Mouse (Mus musculus) CH12.LX (cell line): ENCODE measurements at regions not wholly inside any gene's neighbourhood (a gene's known extent, or its start where the extent isn't known, plus 50 kb on each side); places are given as distances from the start of the nearest gene placed in this dataset.

Experiments
- DNase-seq: peaks from one replicate; pipeline ENCODE4 v3.0.0-alpha.2; 2013; ENCODE audit errors: extremely low read depth
- H3K27ac ChIP-seq: 2 replicates; pipeline ENCODE4 v1.5.1; 2012; ENCODE audit warnings: low read depth, mild to moderate bottlenecking, control low read depth, moderate library complexity; ENCODE audit not compliant: insufficient read depth
- H3K27me3 ChIP-seq: replicated peaks from 2 replicates; pipeline ENCODE3; 2012; ENCODE audit warnings: inconsistent platforms
- H3K36me3 ChIP-seq, 2 experiments: replicated peaks in 1 of 2; 2 replicates each; pipeline versions ENCODE3 to v1.6.1; 2012; ENCODE audit warnings: inconsistent platforms in 1 of 2, low read length in 1 of 2, mild to moderate bottlenecking in 1 of 2, mixed read lengths in 1 of 2, moderate library complexity in 1 of 2; ENCODE audit not compliant: control insufficient read depth in 1 of 2, insufficient read depth in 1 of 2
- H3K4me1 ChIP-seq, 2 experiments: 2 replicates each; pipeline ENCODE4 v1.6.1; 2012; ENCODE audit warnings: inconsistent platforms in 1 of 2, moderate library complexity in 1 of 2; ENCODE audit not compliant: insufficient read depth in 2 of 2, control insufficient read depth in 1 of 2
- H3K4me2 ChIP-seq: 2 replicates; pipeline ENCODE4 v1.6.1; 2012; ENCODE audit warnings: low read depth, mild to moderate bottlenecking, control low read depth; ENCODE audit not compliant: poor library complexity, insufficient read depth, severe bottlenecking
- H3K4me3 ChIP-seq, 3 experiments: fragments of 150-350 bp in 1 of 3; sonication (generic) in 1 of 3; replicated peaks in 1 of 3; 2 replicates each; pipeline versions ENCODE3 to v1.5.1; 2011 to 2012; ENCODE audit warnings: low read depth in 2 of 3, low read length in 2 of 3, mild to moderate bottlenecking in 2 of 3, moderate library complexity in 2 of 3, control low read depth in 1 of 3, improper control_type of control experiment in 1 of 3, inconsistent platforms in 1 of 3, mixed read lengths in 1 of 3; ENCODE audit not compliant: poor library complexity in 1 of 3
- H3K79me2 ChIP-seq: replicated peaks from 2 replicates; pipeline ENCODE4 v1.6.1; 2012; ENCODE audit warnings: mild to moderate bottlenecking, moderate library complexity; ENCODE audit not compliant: control insufficient read depth, poor library complexity, insufficient read depth, severe bottlenecking; ENCODE audit errors: extremely low read depth
- H3K9ac ChIP-seq: 2 replicates; pipeline ENCODE4 v1.6.1; 2012; ENCODE audit warnings: low read depth, mild to moderate bottlenecking, control low read depth, moderate library complexity; ENCODE audit not compliant: insufficient read depth
- H3K9me3 ChIP-seq: replicated peaks from 2 replicates; pipeline ENCODE3; 2012; ENCODE audit warnings: low read length, inconsistent platforms, mixed read lengths
- CHD2 ChIP-seq: IDR thresholded peaks from 2 replicates; pipeline ENCODE4 v1.6.1; 2011; ENCODE audit warnings: low read length, improper control_type of control experiment
- CTCF ChIP-seq, 2 experiments: IDR thresholded peaks in 1 of 2; conservative IDR thresholded peaks in 1 of 2; 2 replicates each; pipeline ENCODE4 v1.5.1; 2011 to 2012; ENCODE audit warnings: low read depth in 2 of 2, low read length in 2 of 2, improper control_type of control experiment in 1 of 2, inconsistent platforms in 1 of 2, mild to moderate bottlenecking in 1 of 2, moderate library complexity in 1 of 2
- E2F4 ChIP-seq: IDR thresholded peaks from 2 replicates; pipeline ENCODE4 v1.6.1; 2011; ENCODE audit warnings: low read depth, low read length, improper control_type of control experiment; ENCODE audit not compliant: insufficient replicate concordance
- ETS1 ChIP-seq: conservative IDR thresholded peaks from 2 replicates; pipeline ENCODE4 v1.6.1; 2012; ENCODE audit warnings: low read depth, mild to moderate bottlenecking, inconsistent platforms, low read length, improper control_type of control experiment, moderate library complexity
- GABPA ChIP-seq: IDR thresholded peaks from 2 replicates; pipeline ENCODE4 v1.6.1; 2012; ENCODE audit warnings: low read depth, low read length, improper control_type of control experiment, inconsistent platforms; ENCODE audit not compliant: insufficient replicate concordance
- HCFC1 ChIP-seq: IDR thresholded peaks from 2 replicates; pipeline ENCODE4 v1.6.1; 2012; ENCODE audit warnings: low read depth, mild to moderate bottlenecking, inconsistent platforms, low read length, improper control_type of control experiment
- IRF4 ChIP-seq: IDR thresholded peaks from 2 replicates; pipeline ENCODE4 v1.6.1; 2014; ENCODE audit warnings: low read depth, mild to moderate bottlenecking, inconsistent platforms, low read length, improper control_type of control experiment
- MAFK ChIP-seq: IDR thresholded peaks from 2 replicates; pipeline ENCODE4 v1.6.1; 2011; ENCODE audit warnings: low read length, improper control_type of control experiment; ENCODE audit not compliant: insufficient replicate concordance
- MAX ChIP-seq: IDR thresholded peaks from 2 replicates; pipeline ENCODE4 v1.6.1; 2011; ENCODE audit warnings: low read length, improper control_type of control experiment
- MYC ChIP-seq: IDR thresholded peaks from 2 replicates; pipeline ENCODE4 v1.6.1; 2011; ENCODE audit warnings: low read depth, mild to moderate bottlenecking, improper control_type of control experiment, low read length
- NELFE ChIP-seq: IDR thresholded peaks from 2 replicates; pipeline ENCODE4 v1.6.1; 2011; ENCODE audit warnings: low read depth, low read length, improper control_type of control experiment
- NRF1 ChIP-seq: IDR thresholded peaks from 2 replicates; pipeline ENCODE4 v1.6.1; 2014; ENCODE audit warnings: low read depth, mild to moderate bottlenecking, inconsistent platforms, low read length, improper control_type of control experiment, moderate library complexity
- POLR2A ChIP-seq: IDR thresholded peaks from 2 replicates; pipeline ENCODE4 v1.6.1; 2011; ENCODE audit warnings: low read depth, mild to moderate bottlenecking, improper control_type of control experiment, low read length
- RAD21 ChIP-seq: IDR thresholded peaks from 2 replicates; pipeline ENCODE4 v1.6.1; 2011; ENCODE audit warnings: low read depth, mild to moderate bottlenecking, low read length, improper control_type of control experiment, moderate library complexity
- RCOR1 ChIP-seq: conservative IDR thresholded peaks from 2 replicates; pipeline ENCODE4 v1.6.1; 2012; ENCODE audit warnings: low read depth, mild to moderate bottlenecking, inconsistent platforms, low read length, improper control_type of control experiment
- TCF12 ChIP-seq: IDR thresholded peaks from 2 replicates; pipeline ENCODE4 v1.6.1; 2014; ENCODE audit warnings: low read depth, mild to moderate bottlenecking, inconsistent platforms, low read length, improper control_type of control experiment
- USF1 ChIP-seq: IDR thresholded peaks from 2 replicates; pipeline ENCODE4 v1.6.1; 2014; ENCODE audit warnings: low read depth, mild to moderate bottlenecking, inconsistent platforms, low read length, improper control_type of control experiment
- USF2 ChIP-seq: conservative IDR thresholded peaks from 2 replicates; pipeline ENCODE4 v1.6.1; 2011; ENCODE audit warnings: low read depth, low read length, improper control_type of control experiment
- ZC3H11A ChIP-seq: IDR thresholded peaks from 2 replicates; pipeline ENCODE4 v1.6.1; 2012; ENCODE audit warnings: low read depth, mild to moderate bottlenecking, inconsistent platforms, low read length, improper control_type of control experiment
- ZNF384 ChIP-seq: IDR thresholded peaks from 2 replicates; pipeline ENCODE4 v1.6.1; 2012; ENCODE audit warnings: low read depth, low read length, improper control_type of control experiment, inconsistent platforms
- dilution Hi-C: fragments of 300-500 bp; cut with MboI; formaldehyde crosslinking; loops from 2 replicates; pipeline ENCODE4 v1.14.3; 2020; ENCODE audit warnings: low sequenced_read_pairs; ENCODE audit not compliant: extremely low pct_unique_long_range_greater_than_20kb, extremely low pct_ligation_motif_present
- in situ Hi-C: fragments of 300-500 bp; cut with MboI; formaldehyde crosslinking; loops from 3 replicates; pipeline ENCODE4 v1.14.3; 2019; ENCODE audit warnings: low sequenced_read_pairs, low pct_ligation_motif_present, low pct_unique_long_range_greater_than_20kb, mixed read lengths

DNA sequence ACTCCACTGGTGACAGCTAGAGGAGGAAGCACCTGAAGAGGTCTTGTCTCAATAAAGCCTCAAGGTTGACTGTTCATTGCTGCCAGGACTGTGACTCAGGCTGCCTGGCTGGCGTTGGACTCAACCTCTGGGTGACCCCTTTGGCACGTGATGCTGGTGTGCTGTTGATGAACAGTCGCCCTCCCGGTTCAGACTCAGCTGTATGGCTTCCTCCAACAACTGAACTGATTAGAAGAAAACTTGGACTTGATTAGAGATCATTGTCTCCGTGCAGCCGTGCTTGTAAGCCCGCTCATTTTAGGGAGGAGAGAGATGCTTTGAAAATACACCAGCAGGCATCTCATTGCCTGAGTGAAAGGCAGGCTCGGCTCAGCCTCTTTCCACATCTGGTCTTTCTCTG, 103.2 kb upstream of the Nxpe4 start:
- Histone ChIP-seq H3K79me2 (no peaks in the 10 kb centered on the region), H3K4me2 (no peak overlapping the region), H3K9ac (no peak overlapping the region), H3K27ac (no peak overlapping the region), H3K36me3 (no peaks in the 10 kb centered on the region), H3K4me1 (no peaks in the 10 kb centered on the region), H3K9me3 (no peaks in the 10 kb centered on the region), H3K27me3 (peaks cover 56% of the 10 kb centered on the region), H3K4me3 (no peak overlapping the region)
- no peak for TF ChIP-seq USF2
- no peak for TF ChIP-seq USF1
- no peak for TF ChIP-seq NELFE
- TF ChIP-seq POLR2A = no peak
- TF ChIP-seq CTCF (conservative IDR thresholded peaks at IDR 0.05 in 1 of 2, IDR thresholded peaks at IDR 0.05 in 1 of 2; ENCODE audit: low read depth in 2 of 2, low read length in 2 of 2) = no peak
- no peak for TF ChIP-seq CHD2
- TF ChIP-seq ETS1 = no peak
- no peak for TF ChIP-seq ZNF384
- no peak for TF ChIP-seq MYC
- dilution Hi-C loops = no loop called here
- in situ Hi-C loops = no loop called here
- no peak for DNase-seq

DNA sequence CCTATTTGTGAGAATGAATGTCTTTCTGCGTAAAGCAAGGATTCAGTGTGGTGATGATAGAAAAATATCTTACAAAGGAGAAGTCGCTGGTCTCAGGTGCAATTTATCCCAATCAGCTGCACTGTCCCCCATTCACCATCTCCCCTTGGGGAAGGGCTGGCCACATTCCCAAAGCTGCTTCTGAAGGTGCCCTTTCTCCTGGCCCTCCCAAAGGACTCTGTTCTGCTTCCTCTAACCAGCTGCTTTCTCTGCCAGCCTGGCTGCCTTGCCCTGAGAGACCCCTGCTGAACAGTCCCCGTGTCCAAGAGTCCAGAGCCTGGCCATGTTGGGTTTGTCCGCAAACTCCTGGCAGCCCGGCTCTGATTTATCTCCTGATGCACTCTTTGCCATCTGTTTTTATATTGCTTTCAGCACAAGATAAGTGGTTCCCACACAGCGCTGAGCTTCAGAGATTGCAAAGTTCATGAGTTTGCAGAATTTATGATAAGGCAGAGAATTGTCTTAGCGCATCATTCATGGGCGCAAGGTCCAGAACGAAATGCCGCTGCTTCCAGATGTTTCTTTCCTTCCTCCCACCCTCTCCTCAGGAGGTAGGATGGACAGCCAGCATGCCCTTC, 102.2 kb upstream of the Nxpe4 start:
- TF ChIP-seq E2F4 = no peak
- TF ChIP-seq USF1 = no peak
- TF ChIP-seq MAFK = no peak
- no peak for TF ChIP-seq NELFE
- TF ChIP-seq RCOR1 = no peak
- no peak for TF ChIP-seq ZC3H11A
- TF ChIP-seq HCFC1 = no peak
- no peak for TF ChIP-seq GABPA
- no peak for TF ChIP-seq RAD21
- TF ChIP-seq NRF1 = no peak
- TF ChIP-seq MAX = no peak
- no peak for TF ChIP-seq IRF4
- no peak for TF ChIP-seq TCF12
- H3K4me1 ChIP-seq = no peaks in the 10 kb centered on the region
- H3K4me3 ChIP-seq = no peak overlapping the region
- dilution Hi-C loops = no loop called here
- no peaks in the 10 kb centered on the region for H3K79me2 ChIP-seq
- peaks cover 59% of the 10 kb centered on the region for H3K27me3 ChIP-seq
- no peak for DNase-seq
- H3K36me3 ChIP-seq = no peaks in the 10 kb centered on the region
- H3K4me2 ChIP-seq = no peak overlapping the region
- in situ Hi-C loops = no loop called here
- no peak overlapping the region for H3K27ac ChIP-seq
- no peak overlapping the region for H3K9ac ChIP-seq
- no peaks in the 10 kb centered on the region for H3K9me3 ChIP-seq
